Mouse (Mus musculus) ovary, postnatal 14 days (tissue): ENCODE measurements around the gene Hvcn1.
"Not testable (repeated sequence)": the region's sequence is repeated elsewhere in the genome, so short reads cannot be mapped to it uniquely, and the experiment has no call there.

Experiments used
- DNase-seq: peaks from one replicate; pipeline ENCODE4 v3.0.0; 2022; ENCODE audit warnings: low spot score

Hvcn1 gene

GRCm38 (mm10) chr5:122206475-122206874 is at the start of gene Hvcn1:
Gene Hvcn1, plus strand, starts transcription at chr5:122206804.
- no peak for DNase-seq

- peak; percentile 90 for DNase-seq
These were observed 48.7 kb upstream of the Hvcn1 start, which contains the start of gene Ppp1cc for GRCm38 (mm10) chr5:122157827-122158381. Gene Ppp1cc, plus strand, starts transcription at chr5:122158278.

GRCm38 (mm10) chr5:122158557-122159515 is 47.8 kb upstream of the Hvcn1 start:
- DNase-seq = no peak

- no peak for DNase-seq
These were observed 43.4 kb upstream of the Hvcn1 start for GRCm38 (mm10) chr5:122163194-122163593.

- no peak for DNase-seq
These were observed 42.6 kb upstream of the Hvcn1 start for GRCm38 (mm10) chr5:122164011-122164410.

- DNase-seq = peak; percentile 36
These were observed 41.2 kb upstream of the Hvcn1 start for GRCm38 (mm10) chr5:122165233-122165915.

- no peak for DNase-seq
These were observed 39.9 kb upstream of the Hvcn1 start for GRCm38 (mm10) chr5:122166636-122167161.

GRCm38 (mm10) chr5:122168344-122169069 is 38.1 kb upstream of the Hvcn1 start:
- DNase-seq = no peak

- no peak for DNase-seq
These were observed 35.5 kb upstream of the Hvcn1 start for GRCm38 (mm10) chr5:122171058-122171457.

GRCm38 (mm10) chr5:122175402-122175801 is 31.2 kb upstream of the Hvcn1 start:
- DNase-seq = no peak

GRCm38 (mm10) chr5:122175961-122176360 is 30.6 kb upstream of the Hvcn1 start:
- DNase-seq = no peak

GRCm38 (mm10) chr5:122176398-122176797 is 30.2 kb upstream of the Hvcn1 start:
- DNase-seq = peak; percentile 45

GRCm38 (mm10) chr5:122179665-122180064 is 26.9 kb upstream of the Hvcn1 start:
- no peak for DNase-seq

- no peak for DNase-seq
These were observed 22.3 kb upstream of the Hvcn1 start for GRCm38 (mm10) chr5:122184283-122184806.

GRCm38 (mm10) chr5:122184858-122185257 is 21.7 kb upstream of the Hvcn1 start:
- not testable (repeated sequence) for DNase-seq

GRCm38 (mm10) chr5:122189115-122189514 is 17.5 kb upstream of the Hvcn1 start:
- no peak for DNase-seq

- DNase-seq = no peak
These were observed 16.1 kb upstream of the Hvcn1 start for GRCm38 (mm10) chr5:122190465-122190864.

- no peak for DNase-seq
These were observed 15.1 kb upstream of the Hvcn1 start for GRCm38 (mm10) chr5:122191269-122192063.

GRCm38 (mm10) chr5:122192347-122192746 is 14.3 kb upstream of the Hvcn1 start:
- DNase-seq = no peak

GRCm38 (mm10) chr5:122200872-122201271 is 5.7 kb upstream of the Hvcn1 start:
- no peak for DNase-seq

- no peak for DNase-seq
These were observed 4.7 kb upstream of the Hvcn1 start for GRCm38 (mm10) chr5:122201904-122202303.
